Mouse (Mus musculus): ENCODE measurements at regions not wholly inside any gene's neighbourhood (a gene's known extent, or its start where the extent isn't known, plus 50 kb on each side); places are given as distances from the start of the nearest gene placed in this dataset.

GRCm38 (mm10) chr15:60993971-60994690, 71.3 kb upstream of the A1bg start:
- DNase-seq (ENCODE audit: low spot score), result no peak

DNA sequence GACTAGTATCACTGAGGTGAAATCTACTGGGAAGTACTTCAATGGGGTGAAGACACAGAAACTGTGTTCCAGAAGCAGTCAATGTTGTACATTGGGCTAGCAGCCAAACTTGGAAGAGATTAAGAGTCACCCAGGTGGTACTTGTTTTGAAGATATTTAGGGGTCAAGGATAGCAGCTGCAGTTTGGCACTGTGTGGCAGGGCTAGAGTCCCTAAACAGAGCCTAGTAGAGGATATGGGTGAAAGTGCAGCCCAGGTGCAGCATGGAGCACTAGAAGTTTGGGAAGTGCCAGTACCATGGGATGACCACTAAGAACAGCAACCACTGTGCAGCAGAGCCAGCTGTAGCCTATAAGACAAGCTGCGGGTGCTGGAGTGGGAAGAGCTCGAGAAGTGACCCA, 70.6 kb upstream of the A1bg start:
- no peak for DNase-seq (ENCODE audit: low spot score)

DNA sequence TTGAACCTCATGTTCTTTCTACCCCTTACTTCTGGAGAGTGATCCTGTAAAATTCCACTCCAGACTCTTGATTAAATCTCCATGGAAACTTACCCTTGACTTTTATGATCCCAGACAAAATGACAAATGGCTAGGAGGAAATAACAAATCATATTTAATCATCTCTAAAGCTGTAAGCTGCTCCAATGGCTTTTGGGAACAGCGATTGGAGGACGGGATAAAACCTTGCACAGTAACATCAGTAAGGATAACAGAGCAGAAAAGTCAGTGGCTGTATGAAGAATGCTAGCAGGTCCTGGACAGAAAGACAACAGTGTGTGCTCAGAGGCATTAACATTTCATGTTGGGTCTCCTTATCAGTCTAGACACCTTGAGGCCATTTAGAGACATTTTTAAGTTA, 59.8 kb upstream of the A1bg start:
- no peak for DNase-seq (ENCODE audit: low spot score)

All from layer of hippocampus, adult 11-12 months (tissue).